Mouse (Mus musculus) adrenal gland, postnatal 36 days (tissue): Measurements from ENCODE around the gene Olfr603. TPM values are rescaled to one million over a fixed set of nuclear protein-coding genes. Genes with fewer than 3 reads are reported as not detected.
"Not testable (repeated sequence)": the region's sequence is repeated elsewhere in the genome, so short reads cannot be mapped to it uniquely, and the experiment has no call there.

Source experiments
- DNase-seq, 2 experiments: peaks; one replicate each; pipeline ENCODE4 v3.0.0; 2021; ENCODE audit warnings: mixed read lengths in 1 of 2
- long read RNA-seq, 2 experiments: library from polyadenylated mRNA; stranded (forward); transcript quantifications; one replicate each; pipeline ENCODE4 v2.0.0; 2021; ENCODE audit warnings: borderline sequencing depth in 2 of 2
- microRNA-seq: library from miRNA; unstranded; fragments of <30 nt; microRNA quantifications from one replicate; pipeline ENCODE4 v1.2.0, GENCODE M21; 2021
- total RNA-seq, 2 experiments: library from RNA; stranded (reverse); gene quantifications; 2 replicates each; pipeline ENCODE4 v1.2.3; 2021

Gene Olfr603
- not detected for total RNA-seq
- long read RNA-seq, experiment 1, result 0 reads
- long read RNA-seq, experiment 2, result 0 reads

GRCm38 (mm10) chr7:103386077-103386476 is at the start of gene Olfr603:
Gene Olfr603 (minus strand): TSS chr7:103386177.
- no peak for DNase-seq

GRCm38 (mm10) chr7:103414772-103415171 is 28.8 kb upstream of the Olfr603 start, which contains the start of gene Usp17lc:
Gene Usp17lc (plus strand): TSS chr7:103415072.
- not testable (repeated sequence) for DNase-seq

- DNase-seq, result not testable (repeated sequence)
These were observed 20.6 kb upstream of the Olfr603 start for GRCm38 (mm10) chr7:103406521-103407055.

- DNase-seq, result no peak
These were observed 13.0 kb upstream of the Olfr603 start for GRCm38 (mm10) chr7:103398981-103399380.

GRCm38 (mm10) chr7:103397758-103398157 is 11.8 kb upstream of the Olfr603 start:
- no peak for DNase-seq

- no peak for DNase-seq
These were observed 23.4 kb downstream of the Olfr603 start, which contains the start of gene Olfr601 for GRCm38 (mm10) chr7:103362555-103362954. Gene Olfr601 (minus strand): TSS chr7:103362655.

- no peak for DNase-seq
These were observed 36.4 kb downstream of the Olfr603 start, which contains the start of gene Olfr600 for GRCm38 (mm10) chr7:103349569-103349968. Gene Olfr600 (minus strand): TSS chr7:103349669.

GRCm38 (mm10) chr7:103335617-103336016 is 50.4 kb downstream of the Olfr603 start, which contains the start of gene Olfr599:
Gene Olfr599 (plus strand): TSS chr7:103335917.
- no peak for DNase-seq

Small RNA genes lying within 50 kb of the gene (microRNA-seq; reads per million reads assigned to microRNA genes)
- not detected for gene Gm25774

Other genes with a start within 250 kb of the Olfr603 start
- gene Olfr588-ps1, start 245.3 kb downstream of the Olfr603 start, total RNA-seq, result not detected
- not detected for gene Olfr589, start 229.8 kb downstream of the Olfr603 start, total RNA-seq
- gene Olfr591, start 207.8 kb downstream of the Olfr603 start, total RNA-seq, result not detected
- gene Olfr592, start 201.4 kb downstream of the Olfr603 start, total RNA-seq, result not detected
- not detected for gene Olfr593, start 174.3 kb downstream of the Olfr603 start, total RNA-seq
- not detected for gene Olfr594, start 169.2 kb downstream of the Olfr603 start, total RNA-seq
- not detected for gene Usp17ld, start 133.7 kb downstream of the Olfr603 start, total RNA-seq
- not detected for gene Olfr596, start 80.5 kb downstream of the Olfr603 start, total RNA-seq
- not detected for gene Olfr597, start 69.9 kb downstream of the Olfr603 start, total RNA-seq
- not detected for gene Olfr598, start 62.6 kb downstream of the Olfr603 start, total RNA-seq
- gene Olfr599, start 50.3 kb downstream of the Olfr603 start, total RNA-seq, result not detected
- gene Olfr600, start 36.5 kb downstream of the Olfr603 start, total RNA-seq, result not detected
- not detected for gene Olfr601, start 23.5 kb downstream of the Olfr603 start, total RNA-seq
- not detected for gene Usp17lc, start 28.9 kb upstream of the Olfr603 start, total RNA-seq
- not detected for gene Olfr605, start 59.3 kb upstream of the Olfr603 start, total RNA-seq
- not detected for gene Olfr606, start 62.9 kb upstream of the Olfr603 start, total RNA-seq
- gene Olfr607, start 78.0 kb upstream of the Olfr603 start, total RNA-seq, result not detected
- not detected for gene Olfr608, start 83.7 kb upstream of the Olfr603 start, total RNA-seq
- gene Olfr609, start 111.9 kb upstream of the Olfr603 start, total RNA-seq, result not detected
- gene Olfr610, start 125.9 kb upstream of the Olfr603 start, total RNA-seq, result not detected
- gene Olfr611, start 134.7 kb upstream of the Olfr603 start, total RNA-seq, result not detected
- not detected for gene Olfr612, start 156.5 kb upstream of the Olfr603 start, total RNA-seq
- not detected for gene Olfr613, start 161.9 kb upstream of the Olfr603 start, total RNA-seq
- gene Olfr615, start 169.9 kb upstream of the Olfr603 start, total RNA-seq, result not detected
- not detected for gene Olfr616, start 183.0 kb upstream of the Olfr603 start, total RNA-seq
- gene Olfr617, start 186.9 kb upstream of the Olfr603 start, total RNA-seq, result not detected
- gene Olfr618, start 203.9 kb upstream of the Olfr603 start, total RNA-seq, result not detected
- gene Olfr619, start 214.4 kb upstream of the Olfr603 start, total RNA-seq, result not detected
- gene Olfr620, start 226.4 kb upstream of the Olfr603 start, total RNA-seq, result not detected